Mouse (Mus musculus): ENCODE data around the gene Olfr1134. TPM values are rescaled to one million over a fixed set of nuclear protein-coding genes. Genes with fewer than 3 reads are reported as not detected.
"Not testable (repeated sequence)": the region's sequence is repeated elsewhere in the genome, so short reads cannot be mapped to it uniquely, and the experiment has no call there.

Gene Olfr1134
- polyA plus RNA-seq (2014; fragmentation: Nextera tagmentation; extraction: Ambion mirVana) = not detected in 2 replicates

DNA sequence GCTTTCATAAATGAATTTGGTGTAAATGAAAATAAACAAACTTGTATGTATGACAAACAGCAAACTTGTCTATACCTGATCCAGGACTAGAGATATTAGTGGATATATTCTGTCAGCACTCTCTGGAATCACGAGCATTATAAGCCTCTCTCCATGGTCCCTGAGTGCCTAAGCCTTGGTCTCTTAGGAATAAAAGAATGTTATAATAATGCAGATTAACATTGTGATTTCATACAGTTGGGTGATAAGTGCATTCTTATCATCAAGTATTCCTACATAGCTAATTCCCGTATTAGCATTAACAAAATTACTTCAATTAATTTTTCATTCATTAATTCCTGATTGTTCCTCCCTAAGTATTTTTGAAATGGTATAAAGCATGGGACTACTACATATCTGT lies at the start of gene Olfr1134:
Gene Olfr1134, minus strand, starts transcription at position 101 of the 400 bp plus-strand sequence.
- H3K36me3 ChIP-seq (ENCODE audit: control insufficient read depth, insufficient read depth, low read length) = no peaks in the 10 kb centered on the region
- 88% methylated on average over 2 of the region's 2 CpGs for WGBS
- H3K27ac ChIP-seq (ENCODE audit: low read depth, low read length) = no peak within 1 kb of the TSS
- no peak within 1 kb of the TSS for H3K4me3 ChIP-seq (ENCODE audit: low read depth, low read length)
- H3K9me3 ChIP-seq (ENCODE audit: control insufficient read depth, low read length) = no peaks in the 10 kb centered on the region
- no peaks in the 10 kb centered on the region for H3K27me3 ChIP-seq (ENCODE audit: control insufficient read depth, insufficient read depth, low read length)
- no peaks in the 10 kb centered on the region for H3K4me1 ChIP-seq (ENCODE audit: control insufficient read depth, insufficient read depth, low read length)
- no peak within 1 kb of the TSS for H3K9ac ChIP-seq (replicated peaks; ENCODE audit: low read depth, low read length)
- no peak for ATAC-seq (ENCODE audit: low read depth)
- no peak within 1 kb of the TSS for H3K4me2 ChIP-seq (ENCODE audit: low read depth, low read length)

DNA sequence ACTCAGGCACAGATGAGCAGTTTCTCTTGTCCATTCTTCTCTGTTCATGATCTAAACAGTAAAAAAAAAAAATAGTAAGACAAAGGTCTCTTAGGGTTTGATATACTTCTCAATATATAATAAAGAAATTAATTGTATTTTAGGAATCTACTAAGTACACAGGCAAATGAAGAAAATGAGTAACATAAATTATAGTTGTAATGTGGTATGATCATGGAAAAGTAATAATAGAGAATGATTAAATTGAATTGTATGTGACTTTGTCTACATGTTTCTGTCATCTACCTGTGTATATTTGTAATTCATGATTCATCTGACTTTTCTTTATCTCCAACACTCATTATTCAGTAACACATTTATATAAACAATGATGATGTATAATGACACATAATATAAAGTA lies 35.6 kb upstream of the Olfr1134 start, which contains the start of gene Olfr1136:
Gene Olfr1136, minus strand, starts transcription at position 101 of the 400 bp plus-strand sequence.
- no peaks in the 10 kb centered on the region for H3K9me3 ChIP-seq (ENCODE audit: control insufficient read depth, low read length)

DNA sequence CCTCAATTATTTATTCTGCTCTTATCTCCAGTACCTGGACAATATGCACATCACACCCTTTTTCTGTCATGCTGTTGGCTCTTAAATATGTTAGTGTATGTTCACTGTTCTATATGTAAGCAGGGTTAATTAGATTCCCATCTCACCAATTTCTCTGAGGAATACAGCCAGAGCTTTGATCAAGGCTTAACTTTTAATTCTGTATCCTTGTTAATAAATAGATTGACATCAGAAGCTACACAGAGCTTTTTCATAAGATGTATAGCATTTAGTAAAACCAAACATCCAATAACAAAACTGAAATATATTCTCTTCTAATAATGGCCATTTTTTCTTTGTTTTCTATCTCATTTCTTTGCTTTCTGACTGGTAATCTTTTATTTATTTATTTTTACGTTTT lies 15.3 kb upstream of the Olfr1134 start, which contains the start of gene Olfr1135:
Gene Olfr1135, minus strand, starts transcription at position 101 of the 400 bp plus-strand sequence.
- H3K36me3 ChIP-seq (ENCODE audit: control insufficient read depth, insufficient read depth, low read length) = no peaks in the 10 kb centered on the region
- no peak for ATAC-seq (ENCODE audit: low read depth)

More for the DNA sequence above, 35.6 kb upstream of the Olfr1134 start, which contains the start of gene Olfr1136:
- Histone ChIP-seq H3K36me3 (ENCODE audit: control insufficient read depth, insufficient read depth, low read length) (no peaks in the 10 kb centered on the region), H3K9ac (replicated peaks; ENCODE audit: low read depth, low read length) (no peak within 1 kb of the TSS), H3K4me3 (ENCODE audit: low read depth, low read length) (no peak within 1 kb of the TSS), H3K27me3 (ENCODE audit: control insufficient read depth, insufficient read depth, low read length) (no peaks in the 10 kb centered on the region), H3K27ac (ENCODE audit: low read depth, low read length) (no peak within 1 kb of the TSS), H3K4me2 (ENCODE audit: low read depth, low read length) (no peak within 1 kb of the TSS), H3K4me1 (ENCODE audit: control insufficient read depth, insufficient read depth, low read length) (no peaks in the 10 kb centered on the region)
- no peak for ATAC-seq (ENCODE audit: low read depth)

DNA sequence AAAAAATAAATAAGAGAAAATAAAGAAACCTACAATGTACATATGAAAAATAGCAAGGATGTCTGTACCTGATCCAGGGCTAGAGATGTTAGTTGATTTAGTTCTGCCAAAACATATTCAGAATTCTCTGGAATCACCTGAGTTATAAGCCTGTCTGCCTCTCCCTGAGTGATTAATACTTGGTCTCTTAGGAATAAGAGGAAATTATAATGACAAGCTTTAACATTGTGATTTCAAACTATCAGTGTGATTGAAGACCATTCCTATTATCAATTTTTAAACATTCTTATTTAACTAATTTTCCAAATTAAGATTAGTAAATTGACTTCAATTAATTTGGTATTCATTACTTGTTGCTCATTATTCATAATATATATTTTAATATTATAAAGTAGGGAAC lies 11.0 kb downstream of the Olfr1134 start, which contains the start of gene Olfr1133:
Gene Olfr1133, minus strand, starts transcription at position 101 of the 400 bp plus-strand sequence.
- no peak for ATAC-seq (ENCODE audit: low read depth)
- no peak within 1 kb of the TSS for H3K27ac ChIP-seq (ENCODE audit: low read depth, low read length)
- H3K9ac ChIP-seq (replicated peaks; ENCODE audit: low read depth, low read length) = no peak within 1 kb of the TSS
- H3K4me3 ChIP-seq (ENCODE audit: low read depth, low read length) = no peak within 1 kb of the TSS
- H3K36me3 ChIP-seq (ENCODE audit: control insufficient read depth, insufficient read depth, low read length) = no peaks in the 10 kb centered on the region
- no peaks in the 10 kb centered on the region for H3K27me3 ChIP-seq (ENCODE audit: control insufficient read depth, insufficient read depth, low read length)
- no peaks in the 10 kb centered on the region for H3K4me1 ChIP-seq (ENCODE audit: control insufficient read depth, insufficient read depth, low read length)
- H3K4me2 ChIP-seq (ENCODE audit: low read depth, low read length) = no peak within 1 kb of the TSS
- no peaks in the 10 kb centered on the region for H3K9me3 ChIP-seq (ENCODE audit: control insufficient read depth, low read length)

More for the DNA sequence above, 15.3 kb upstream of the Olfr1134 start, which contains the start of gene Olfr1135:
- no peak within 1 kb of the TSS for H3K4me2 ChIP-seq (ENCODE audit: low read depth, low read length)
- WGBS = 23% methylated on average over 1 of the region's 1 CpGs
- no peaks in the 10 kb centered on the region for H3K9me3 ChIP-seq (ENCODE audit: control insufficient read depth, low read length)
- H3K4me3 ChIP-seq (ENCODE audit: low read depth, low read length) = no peak within 1 kb of the TSS
- no peaks in the 10 kb centered on the region for H3K27me3 ChIP-seq (ENCODE audit: control insufficient read depth, insufficient read depth, low read length)
- H3K27ac ChIP-seq (ENCODE audit: low read depth, low read length) = no peak within 1 kb of the TSS
- no peaks in the 10 kb centered on the region for H3K4me1 ChIP-seq (ENCODE audit: control insufficient read depth, insufficient read depth, low read length)
- no peak within 1 kb of the TSS for H3K9ac ChIP-seq (replicated peaks; ENCODE audit: low read depth, low read length)

DNA sequence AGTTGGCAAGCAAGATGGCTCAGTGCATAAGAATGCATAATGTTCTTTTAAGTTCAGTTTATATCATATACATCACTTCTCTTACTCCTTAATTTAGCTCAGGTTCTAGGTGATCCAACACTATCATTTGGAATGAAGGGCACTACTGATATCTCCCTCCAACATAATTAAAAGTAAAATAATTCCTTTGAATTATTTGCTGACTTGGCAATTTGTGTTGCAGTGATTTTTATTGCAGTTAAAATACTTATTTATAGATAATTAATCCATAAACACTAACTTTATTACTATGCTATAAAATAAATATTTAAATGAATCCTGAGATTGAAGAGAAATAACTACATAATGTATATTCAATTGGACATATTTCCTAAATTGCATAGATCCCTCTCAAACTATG lies 15.8 kb downstream of the Olfr1134 start:
- Histone ChIP-seq H3K27me3 (ENCODE audit: control insufficient read depth, insufficient read depth, low read length) (no peaks in the 10 kb centered on the region), H3K4me2 (ENCODE audit: low read depth, low read length) (no peak overlapping the region), H3K4me3 (ENCODE audit: low read depth, low read length) (no peak overlapping the region), H3K9me3 (ENCODE audit: control insufficient read depth, low read length) (no peaks in the 10 kb centered on the region), H3K27ac (ENCODE audit: low read depth, low read length) (no peak overlapping the region), H3K4me1 (ENCODE audit: control insufficient read depth, insufficient read depth, low read length) (no peaks in the 10 kb centered on the region), H3K36me3 (ENCODE audit: control insufficient read depth, insufficient read depth, low read length) (no peaks in the 10 kb centered on the region), H3K9ac (replicated peaks; ENCODE audit: low read depth, low read length) (no peak overlapping the region)
- no peak for ATAC-seq (ENCODE audit: low read depth)

DNA sequence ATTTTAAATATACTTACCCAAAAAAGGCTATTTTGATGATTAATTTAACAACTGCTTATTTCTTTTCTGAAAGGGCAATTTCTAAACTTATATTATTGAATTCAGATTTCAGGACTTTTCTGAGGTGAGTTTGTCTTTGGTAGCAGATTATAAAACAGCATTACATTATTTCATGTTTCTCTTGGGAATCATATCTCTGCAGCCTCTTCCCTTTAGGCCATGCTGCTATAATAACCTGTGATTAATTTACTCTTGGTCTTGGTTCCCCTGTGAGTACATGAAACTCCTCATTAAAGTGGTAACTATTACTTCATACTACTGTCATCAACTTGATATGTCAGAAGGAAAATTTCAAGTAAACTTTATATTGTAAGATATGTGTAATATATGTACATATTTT lies 20.8 kb downstream of the Olfr1134 start, which contains the start of gene Olfr1132:
Gene Olfr1132, minus strand, starts transcription at position 101 of the 400 bp plus-strand sequence.
- no peak for ATAC-seq (ENCODE audit: low read depth)
- H3K4me1 ChIP-seq (ENCODE audit: control insufficient read depth, insufficient read depth, low read length) = no peaks in the 10 kb centered on the region
- H3K9ac ChIP-seq (replicated peaks; ENCODE audit: low read depth, low read length) = no peak within 1 kb of the TSS
- H3K27ac ChIP-seq (ENCODE audit: low read depth, low read length) = no peak within 1 kb of the TSS
- H3K4me2 ChIP-seq (ENCODE audit: low read depth, low read length) = no peak within 1 kb of the TSS
- H3K9me3 ChIP-seq (ENCODE audit: control insufficient read depth, low read length) = no peaks in the 10 kb centered on the region
- no peak within 1 kb of the TSS for H3K4me3 ChIP-seq (ENCODE audit: low read depth, low read length)
- no peaks in the 10 kb centered on the region for H3K36me3 ChIP-seq (ENCODE audit: control insufficient read depth, insufficient read depth, low read length)
- no peaks in the 10 kb centered on the region for H3K27me3 ChIP-seq (ENCODE audit: control insufficient read depth, insufficient read depth, low read length)

DNA sequence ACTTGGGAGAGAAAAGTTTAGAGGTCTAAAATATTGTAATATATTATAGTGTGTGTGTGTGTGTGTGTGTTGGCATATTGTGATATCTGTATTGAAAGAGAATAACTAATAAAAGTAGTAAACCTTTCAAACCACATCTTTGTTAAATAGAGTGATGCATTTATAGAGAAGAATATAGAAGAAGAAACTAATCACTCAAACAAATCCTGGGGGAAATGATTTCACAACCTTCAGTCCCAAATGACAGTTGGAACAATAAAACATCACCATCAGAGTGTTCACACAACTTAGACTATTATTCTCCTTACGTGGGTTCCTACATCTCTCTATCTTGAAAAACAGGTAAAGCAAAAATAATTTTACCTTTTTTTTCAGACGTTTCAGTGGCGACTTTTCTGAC lies 31.5 kb downstream of the Olfr1134 start, which contains the start of gene Olfr1131:
Gene Olfr1131, plus strand, starts transcription at position 301 of the 400 bp plus-strand sequence.
- WGBS = 70% methylated on average over 3 of the region's 3 CpGs
- Histone ChIP-seq H3K27ac (ENCODE audit: low read depth, low read length) (no peak within 1 kb of the TSS), H3K9ac (replicated peaks; ENCODE audit: low read depth, low read length) (no peak within 1 kb of the TSS), H3K4me1 (ENCODE audit: control insufficient read depth, insufficient read depth, low read length) (no peaks in the 10 kb centered on the region), H3K9me3 (ENCODE audit: control insufficient read depth, low read length) (no peaks in the 10 kb centered on the region), H3K4me2 (ENCODE audit: low read depth, low read length) (no peak within 1 kb of the TSS), H3K4me3 (ENCODE audit: low read depth, low read length) (no peak within 1 kb of the TSS), H3K36me3 (ENCODE audit: control insufficient read depth, insufficient read depth, low read length) (no peaks in the 10 kb centered on the region), H3K27me3 (ENCODE audit: control insufficient read depth, insufficient read depth, low read length) (no peaks in the 10 kb centered on the region)
- ATAC-seq (ENCODE audit: low read depth) = no peak

DNA sequence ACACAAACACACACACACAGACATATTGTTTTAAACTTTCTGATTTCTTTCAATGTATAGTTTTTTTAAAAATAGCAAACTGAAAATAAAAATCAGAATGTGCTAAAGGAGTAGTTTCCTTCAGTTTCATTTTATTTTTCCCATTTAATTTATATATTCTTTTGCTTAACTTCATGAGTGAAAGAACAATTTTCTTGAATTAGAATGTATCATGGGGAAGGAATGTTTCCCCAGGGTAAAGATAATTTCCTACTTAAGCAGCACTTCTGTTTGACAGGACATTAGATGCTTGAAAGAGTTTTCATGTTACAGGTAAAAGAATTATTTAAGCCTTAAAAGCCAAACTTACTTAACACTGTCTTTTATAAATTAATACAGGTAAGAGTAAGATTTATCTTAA lies 52.3 kb downstream of the Olfr1134 start, which contains the start of gene Olfr1130:
Gene Olfr1130, plus strand, starts transcription at position 301 of the 400 bp plus-strand sequence.
- not testable (repeated sequence) for ATAC-seq (ENCODE audit: low read depth); H3K4me1 ChIP-seq (ENCODE audit: control insufficient read depth, insufficient read depth, low read length); H3K27me3 ChIP-seq (ENCODE audit: control insufficient read depth, insufficient read depth, low read length); H3K27ac ChIP-seq (ENCODE audit: low read depth, low read length); H3K36me3 ChIP-seq (ENCODE audit: control insufficient read depth, insufficient read depth, low read length); H3K4me2 ChIP-seq (ENCODE audit: low read depth, low read length); H3K9me3 ChIP-seq (ENCODE audit: control insufficient read depth, low read length); H3K4me3 ChIP-seq (ENCODE audit: low read depth, low read length); H3K9ac ChIP-seq (replicated peaks; ENCODE audit: low read depth, low read length)

Measured in neural tube, embryonic 14.5 days (tissue).